Comparison of ENCODE assay signal across 9 mouse cellular contexts in genomic region chr9:56634406-56635120, GRCm38 (mm10).
A peak's percentile ranks its signal among the peaks of the same experiment; 100 is the strongest.
DNase-seq lines count a peak whose midpoint lies in the region; ATAC-seq and TF ChIP-seq lines count a peak whose summit lies in the region.
"Had no signal": no experiment of that assay in that cellular context is flagged by ENCODE, and none has a peak within 500 bp of the region (broad histone marks: within the 10 kb centered on the region; RNA-seq: fewer than 3 reads in every experiment).

No protein-coding gene starts in this region.

- no peak overlapping the region for H3K27ac ChIP-seq in lung, embryonic 14.5 days (ENCODE audit: low read depth)
- peak overlapping the region; percentile 75 for H3K27ac ChIP-seq in forebrain, embryonic 14.5 days (ENCODE audit: low read depth, low read length)
- no peak overlapping the region for H3K27ac ChIP-seq in limb, embryonic 12.5 days
- H3K27ac ChIP-seq in olfactory bulb, adult 2 months (ENCODE audit: insufficient read depth, low read depth, low read length) = no peak overlapping the region
- H3K27ac ChIP-seq: macrophage had no signal

- no peak for TF ChIP-seq CTCF in lung, embryonic 14.5 days (IDR thresholded peaks at IDR 0.05; ENCODE audit: low read depth)
- TF ChIP-seq CTCF in olfactory bulb, adult 2 months (IDR thresholded peaks at IDR 0.05; ENCODE audit: insufficient read depth, low read depth, low read length) = no peak

- no peak for ATAC-seq in lung, embryonic 14.5 days (ENCODE audit: insufficient read depth)
- ATAC-seq in forebrain, embryonic 14.5 days = no peak
- ATAC-seq in limb, embryonic 12.5 days (ENCODE audit: insufficient number of reproducible peaks, insufficient read depth, low FRiP score, low TSS enrichment, low read depth) = no peak
- no peak for ATAC-seq in megakaryocyte progenitor cell, adult 5-6 weeks (replicated peaks; ENCODE audit: poor library complexity)

- no peaks in the 10 kb centered on the region for H3K36me3 ChIP-seq in lung, embryonic 14.5 days (ENCODE audit: insufficient read depth)
- H3K36me3 ChIP-seq in forebrain, embryonic 14.5 days (ENCODE audit: control insufficient read depth, insufficient read depth, low read length) = no peaks in the 10 kb centered on the region
- H3K36me3 ChIP-seq in limb, embryonic 12.5 days = no peaks in the 10 kb centered on the region

- peak overlapping the region; percentile 65 for H3K9ac ChIP-seq in lung, embryonic 14.5 days
- H3K9ac ChIP-seq in forebrain, embryonic 14.5 days (ENCODE audit: low read length) = peak overlapping the region; percentile 85
- peak overlapping the region; percentile 79 for H3K9ac ChIP-seq in limb, embryonic 12.5 days (replicated peaks)

- H3K9me3 ChIP-seq in lung, embryonic 14.5 days (ENCODE audit: low read depth, low read length) = no peaks in the 10 kb centered on the region
- H3K9me3 ChIP-seq in forebrain, embryonic 14.5 days (replicated peaks; ENCODE audit: control insufficient read depth, low read length) = no peaks in the 10 kb centered on the region
- no peaks in the 10 kb centered on the region for H3K9me3 ChIP-seq in limb, embryonic 12.5 days

- H3K27me3 ChIP-seq in lung, embryonic 14.5 days (ENCODE audit: insufficient read depth, low read length) = peaks cover 48% of the 10 kb centered on the region
- peaks cover 38% of the 10 kb centered on the region for H3K27me3 ChIP-seq in forebrain, embryonic 14.5 days (replicated peaks; ENCODE audit: control insufficient read depth, insufficient read depth, low read length)
- H3K27me3 ChIP-seq in limb, embryonic 12.5 days = peaks cover 76% of the 10 kb centered on the region

- TF ChIP-seq POLR2A in olfactory bulb, adult 2 months (IDR thresholded peaks at IDR 0.05; ENCODE audit: insufficient read depth, low read depth, low read length) = no peak

- H3K4me1 ChIP-seq in lung, embryonic 14.5 days (ENCODE audit: insufficient read depth) = peaks cover 8% of the 10 kb centered on the region
- H3K4me1 ChIP-seq in forebrain, embryonic 14.5 days (ENCODE audit: control insufficient read depth, insufficient read depth, low read length) = peaks cover 13% of the 10 kb centered on the region; the same call in 1 of the 2 replicates
- H3K4me1 ChIP-seq in limb, embryonic 12.5 days (replicated peaks) = peaks cover 42% of the 10 kb centered on the region
- peaks cover 54% of the 10 kb centered on the region for H3K4me1 ChIP-seq in olfactory bulb, adult 2 months (ENCODE audit: control insufficient read depth, insufficient read depth, low read length)

- under 1% methylated on average over 24 of the region's 25 CpGs for WGBS in lung, embryonic 14.5 days
- 2% methylated on average over 25 of the region's 25 CpGs for WGBS in forebrain, embryonic 14.5 days
- WGBS in limb, embryonic 12.5 days = under 1% methylated on average over 25 of the region's 25 CpGs
- 3% methylated on average over 25 of the region's 25 CpGs for WGBS in olfactory bulb, adult 2 months

- peak overlapping the region; percentile 65 for H3K4me3 ChIP-seq in lung, embryonic 14.5 days (ENCODE audit: low read depth, low read length)
- peak overlapping the region; percentile 63 for H3K4me3 ChIP-seq in forebrain, embryonic 14.5 days (ENCODE audit: low read depth, low read length)
- H3K4me3 ChIP-seq in limb, embryonic 12.5 days (replicated peaks) = peak overlapping the region; percentile 72
- H3K4me3 ChIP-seq in olfactory bulb, adult 2 months (ENCODE audit: insufficient read depth, low read depth, low read length) = peak overlapping the region; percentile 69

- peak overlapping the region; percentile 98 for H3K4me2 ChIP-seq in lung, embryonic 14.5 days
- peak overlapping the region; percentile 95 for H3K4me2 ChIP-seq in forebrain, embryonic 14.5 days (ENCODE audit: low read length)
- peak overlapping the region; percentile 99 for H3K4me2 ChIP-seq in limb, embryonic 12.5 days

- no peak for DNase-seq in lung, embryonic 14.5 days
- DNase-seq in lung, postnatal 36 days = no peak
- DNase-seq in forebrain, embryonic 14.5 days (ENCODE audit: low spot score) = peak; percentile 31
- no peak for DNase-seq in right cerebral cortex, postnatal 25 days
- DNase-seq in gastrocnemius, postnatal 10 days = no peak
